Mouse (Mus musculus): ENCODE measurements at regions not wholly inside any gene's neighbourhood (a gene's known extent, or its start where the extent isn't known, plus 50 kb on each side); places are given as distances from the start of the nearest gene placed in this dataset.

DNA sequence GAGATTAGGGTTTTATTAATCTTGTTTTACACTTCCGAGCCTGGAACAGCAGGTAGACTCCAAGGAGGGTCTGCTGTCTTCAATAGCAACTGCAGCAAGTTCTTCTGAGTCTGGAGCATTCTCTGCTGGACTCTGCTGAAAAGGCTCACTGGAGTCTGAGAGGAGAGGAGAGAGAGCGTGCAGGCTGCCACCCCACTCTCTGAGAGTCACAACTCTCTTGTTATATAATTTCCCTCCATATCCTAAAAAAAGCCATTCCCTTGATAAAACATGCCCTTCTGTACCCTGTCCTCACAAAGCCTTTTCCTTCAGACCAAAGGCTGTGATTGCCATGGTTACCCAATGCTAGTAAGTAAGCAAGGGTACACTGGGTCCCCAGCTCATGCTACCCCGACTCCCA is 249.4 kb upstream of the Nrp1 start:
- TF ChIP-seq CTCF (IDR thresholded peaks at IDR 0.05; ENCODE audit: borderline replicate concordance, insufficient read depth, low read depth, low read length): no peak
- TF ChIP-seq POLR2A (IDR thresholded peaks at IDR 0.05; ENCODE audit: borderline replicate concordance, insufficient read depth, low read length): no peak
